Mouse (Mus musculus) intestine, embryonic 15.5 days (tissue): Measurements from ENCODE around the gene Tns2. TPM values are rescaled to one million over a fixed set of nuclear protein-coding genes. Genes with fewer than 3 reads are reported as not detected.

Source experiments
- ATAC-seq: fragments of 200-750 bp; cut with Nextera tagmentation; 2 replicates; pipeline ENCODE4 v1.8.0; 2017; ENCODE audit warnings: moderate TSS enrichment, moderate library complexity
- H3K27ac ChIP-seq: fragments of 300-500 bp; sonication (generic); 2 replicates; pipeline ENCODE4 v1.5.1; 2015; ENCODE audit warnings: mild to moderate bottlenecking, inconsistent platforms
- H3K27me3 ChIP-seq: fragments of 300-500 bp; sonication (generic); replicated peaks from 2 replicates; pipeline ENCODE4 v1.6.1; 2015; ENCODE audit warnings: inconsistent platforms
- H3K36me3 ChIP-seq: fragments of 300-500 bp; sonication (generic); 2 replicates; pipeline ENCODE4 v1.6.1; 2015; ENCODE audit warnings: inconsistent platforms
- H3K4me1 ChIP-seq: fragments of 300-500 bp; sonication (generic); replicated peaks from 2 replicates; pipeline ENCODE4 v1.6.1; 2015; ENCODE audit warnings: inconsistent platforms
- H3K4me2 ChIP-seq: fragments of 300-500 bp; sonication (generic); replicated peaks from 2 replicates; pipeline ENCODE4 v1.6.1; 2015; ENCODE audit warnings: mild to moderate bottlenecking, inconsistent platforms
- H3K4me3 ChIP-seq: fragments of 300-500 bp; sonication (generic); replicated peaks from 2 replicates; pipeline ENCODE4 v1.5.1; 2015; ENCODE audit warnings: inconsistent platforms
- H3K9ac ChIP-seq: fragments of 300-500 bp; sonication (generic); 2 replicates; pipeline ENCODE4 v1.6.1; 2015; ENCODE audit warnings: inconsistent platforms
- H3K9me3 ChIP-seq: fragments of 300-500 bp; sonication (generic); 2 replicates; pipeline ENCODE4 v1.6.1; 2016; ENCODE audit warnings: inconsistent platforms
- WGBS: fragments of 180-500 bp; shearing (Covaris S2); methylation state at CpG from one replicate; pipeline ENCODE4 v1.1.7; 2015; 5-methylcytosine and 5-hydroxymethylcytosine counted together
- polyA plus RNA-seq: library from polyadenylated mRNA; unstranded; fragments of >200 nt; fragmentation: Nextera tagmentation; extraction: Ambion mirVana; gene quantifications from 2 replicates; pipeline ENCODE4 v1.2.1, GENCODE M21; 2015

Gene Tns2
- polyA plus RNA-seq, 1 experiment from 2014 or later, result 28.2 TPM

GRCm38 (mm10) chr15:102097147-102097915 lies 2.9 kb upstream of the Tns2 start:
- H3K4me1 ChIP-seq, result peaks cover 42% of the 10 kb centered on the region
- H3K4me2 ChIP-seq, result no peak overlapping the region
- no peaks in the 10 kb centered on the region for H3K27me3 ChIP-seq
- WGBS, result 71% methylated on average over 8 of the region's 8 CpGs
- no peak overlapping the region for H3K4me3 ChIP-seq
- H3K9ac ChIP-seq, result no peak overlapping the region
- peaks cover 40% of the 10 kb centered on the region for H3K36me3 ChIP-seq
- H3K9me3 ChIP-seq, result no peaks in the 10 kb centered on the region
- H3K27ac ChIP-seq, result no peak overlapping the region
- no peak for ATAC-seq

GRCm38 (mm10) chr15:102097991-102098555 lies 2.1 kb upstream of the Tns2 start:
- H3K27ac ChIP-seq, result 0 out of 2 replicates have a peak overlapping the region, but pooled peaks have one; percentile 24
- H3K27me3 ChIP-seq, result no peaks in the 10 kb centered on the region
- no peak for ATAC-seq
- peaks cover 33% of the 10 kb centered on the region for H3K36me3 ChIP-seq
- no peak overlapping the region for H3K9ac ChIP-seq
- no peak overlapping the region for H3K4me3 ChIP-seq
- no peaks in the 10 kb centered on the region for H3K9me3 ChIP-seq
- H3K4me2 ChIP-seq, result no peak overlapping the region
- H3K4me1 ChIP-seq, result peaks cover 49% of the 10 kb centered on the region
- WGBS, result 36% methylated on average over 5 of the region's 5 CpGs

GRCm38 (mm10) chr15:102099260-102099659 lies 953 bp upstream of the Tns2 start:
- no peak for ATAC-seq
- H3K36me3 ChIP-seq, result peaks cover 22% of the 10 kb centered on the region
- H3K4me1 ChIP-seq, result peaks cover 57% of the 10 kb centered on the region
- no peaks in the 10 kb centered on the region for H3K27me3 ChIP-seq
- H3K9ac ChIP-seq, result peak overlapping the region; percentile 82
- WGBS, result 42% methylated on average over 5 of the region's 5 CpGs
- no peaks in the 10 kb centered on the region for H3K9me3 ChIP-seq
- peak overlapping the region; percentile 91 for H3K4me2 ChIP-seq
- peak overlapping the region; percentile 97 for H3K27ac ChIP-seq
- peak overlapping the region; percentile 66 for H3K4me3 ChIP-seq

- Histone ChIP-seq H3K4me1 (peaks cover 60% of the 10 kb centered on the region), H3K4me3 (peak overlapping the region; percentile 66), H3K9me3 (no peaks in the 10 kb centered on the region), H3K27ac (peak overlapping the region; percentile 97), H3K27me3 (no peaks in the 10 kb centered on the region), H3K9ac (peak overlapping the region; percentile 82), H3K36me3 (peaks cover 17% of the 10 kb centered on the region), H3K4me2 (peak overlapping the region; percentile 91)
- no peak for ATAC-seq
- WGBS, result 21% methylated on average over 8 of the region's 8 CpGs
Observed at GRCm38 (mm10) chr15:102099771-102100160, 447 bp upstream of the Tns2 start.

- ATAC-seq, result peak; percentile 48
- H3K4me2 ChIP-seq, result peak overlapping the region; percentile 91
- H3K4me3 ChIP-seq, result peak overlapping the region; percentile 66
- peaks cover 72% of the 10 kb centered on the region for H3K4me1 ChIP-seq
- H3K9ac ChIP-seq, result peak overlapping the region; percentile 82
- peak overlapping the region; percentile 97 for H3K27ac ChIP-seq
- peaks cover 4% of the 10 kb centered on the region for H3K36me3 ChIP-seq
- WGBS, result 20% methylated on average over 10 of the region's 10 CpGs
- no peaks in the 10 kb centered on the region for H3K9me3 ChIP-seq
- no peaks in the 10 kb centered on the region for H3K27me3 ChIP-seq
Observed at GRCm38 (mm10) chr15:102100996-102101671, 921 bp downstream of the Tns2 start.

- no peaks in the 10 kb centered on the region for H3K27me3 ChIP-seq
- peaks cover 80% of the 10 kb centered on the region for H3K4me1 ChIP-seq
- 19% methylated on average over 11 of the region's 11 CpGs for WGBS
- peaks cover 2% of the 10 kb centered on the region; the same call in 1 of the 2 replicates for H3K36me3 ChIP-seq
- H3K4me3 ChIP-seq, result peak overlapping the region; percentile 66
- peak; percentile 11; the same call in 1 of the 2 replicates for ATAC-seq
- H3K9me3 ChIP-seq, result no peaks in the 10 kb centered on the region
- peak overlapping the region; percentile 82 for H3K9ac ChIP-seq
- peak overlapping the region; percentile 97 for H3K27ac ChIP-seq
- H3K4me2 ChIP-seq, result peak overlapping the region; percentile 91
Observed at GRCm38 (mm10) chr15:102101672-102102541, 1.7 kb downstream of the Tns2 start.

GRCm38 (mm10) chr15:102102548-102103121 lies 2.4 kb downstream of the Tns2 start:
- no peaks in the 10 kb centered on the region for H3K27me3 ChIP-seq
- H3K9me3 ChIP-seq, result no peaks in the 10 kb centered on the region
- WGBS, result 19% methylated on average over 6 of the region's 6 CpGs
- peak overlapping the region; percentile 66 for H3K4me3 ChIP-seq
- peak overlapping the region; percentile 97 for H3K27ac ChIP-seq
- peaks cover 1% of the 10 kb centered on the region for H3K36me3 ChIP-seq
- no peak for ATAC-seq
- H3K4me2 ChIP-seq, result peak overlapping the region; percentile 91
- H3K4me1 ChIP-seq, result peaks cover 80% of the 10 kb centered on the region
- H3K9ac ChIP-seq, result peak overlapping the region; percentile 65

- Histone ChIP-seq H3K4me1 (peaks cover 74% of the 10 kb centered on the region), H3K4me2 (peak overlapping the region; percentile 91), H3K36me3 (peaks cover 4% of the 10 kb centered on the region), H3K9me3 (no peaks in the 10 kb centered on the region), H3K27ac (peak overlapping the region; percentile 97), H3K9ac (peak overlapping the region; percentile 65), H3K4me3 (peak overlapping the region; percentile 66), H3K27me3 (no peaks in the 10 kb centered on the region)
- no peak for ATAC-seq
- WGBS, result 16% methylated on average over 14 of the region's 14 CpGs
Observed at GRCm38 (mm10) chr15:102103371-102103946, 3.2 kb downstream of the Tns2 start.

GRCm38 (mm10) chr15:102103947-102104555 lies 3.8 kb downstream of the Tns2 start:
- no peak for ATAC-seq

GRCm38 (mm10) chr15:102105360-102105759 lies 5.1 kb downstream of the Tns2 start:
- no peak overlapping the region for H3K4me3 ChIP-seq
- ATAC-seq, result no peak
- peaks cover 9% of the 10 kb centered on the region for H3K36me3 ChIP-seq
- no peak overlapping the region for H3K27ac ChIP-seq
- no peaks in the 10 kb centered on the region for H3K27me3 ChIP-seq
- WGBS, result 51% methylated on average over 5 of the region's 5 CpGs
- H3K9ac ChIP-seq, result no peak overlapping the region
- H3K4me2 ChIP-seq, result 0 out of 2 replicates have a peak overlapping the region, but pooled peaks have one; percentile 14
- H3K9me3 ChIP-seq, result no peaks in the 10 kb centered on the region
- H3K4me1 ChIP-seq, result peaks cover 70% of the 10 kb centered on the region

More at GRCm38 (mm10) chr15:102103947-102104555, 3.8 kb downstream of the Tns2 start:
- H3K27ac ChIP-seq, result peak overlapping the region; percentile 97
- peak overlapping the region; percentile 91 for H3K4me2 ChIP-seq
- H3K9ac ChIP-seq, result peak overlapping the region; percentile 65
- no peaks in the 10 kb centered on the region for H3K27me3 ChIP-seq
- H3K4me1 ChIP-seq, result peaks cover 77% of the 10 kb centered on the region
- peaks cover 4% of the 10 kb centered on the region for H3K36me3 ChIP-seq
- peak overlapping the region; percentile 66 for H3K4me3 ChIP-seq
- no peaks in the 10 kb centered on the region for H3K9me3 ChIP-seq
- WGBS, result 21% methylated on average over 12 of the region's 12 CpGs
